Mouse (Mus musculus): ENCODE data around the gene Bbs7. TPM values are rescaled to one million over a fixed set of nuclear protein-coding genes. Genes with fewer than 3 reads are reported as not detected.

Bbs7 gene
- polyA plus RNA-seq, 1 experiment = 2.4 TPM

DNA sequence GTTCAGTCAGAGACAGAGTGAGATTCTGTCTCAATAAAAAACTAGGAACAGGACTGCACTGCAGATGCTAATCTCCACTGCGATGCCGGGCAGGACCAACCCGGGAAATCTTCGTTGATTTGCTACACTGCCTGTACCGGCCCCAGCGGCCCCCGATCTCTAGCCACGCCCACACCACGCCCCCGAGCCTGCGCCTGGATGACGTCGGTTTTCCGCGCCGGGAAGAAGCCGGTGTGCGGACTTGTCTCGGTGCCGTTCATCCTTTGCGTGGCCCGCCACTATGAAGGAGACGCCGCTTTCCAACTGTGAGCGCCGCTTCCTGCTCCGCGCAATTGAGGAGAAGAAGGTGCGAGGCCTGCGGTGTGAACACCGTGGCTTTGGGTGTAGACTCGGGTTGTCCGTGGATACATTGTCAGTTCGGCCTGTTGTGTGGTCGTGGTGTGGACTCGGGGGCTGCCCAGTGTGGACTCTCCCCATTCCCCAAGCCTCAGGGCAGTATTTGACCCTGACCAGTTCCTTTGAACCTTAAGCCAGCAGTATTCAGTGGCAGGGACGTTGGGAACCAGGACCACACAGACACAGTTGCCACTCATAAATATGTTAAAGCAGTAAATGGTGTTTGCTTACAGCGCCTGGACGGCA, 60.8 kb downstream of the Bbs7 start, which contains the start of gene Exosc9:
Exosc9 (plus strand) TSS at position 201 of the 642 bp plus-strand sequence.
- Histone ChIP-seq H3K4me3 (ENCODE audit: control insufficient read depth, insufficient read depth, low read length) (peak within 1 kb of the TSS; percentile 86), H3K27me3 (ENCODE audit: control insufficient read depth, insufficient read depth, low read length) (no peaks in the 10 kb centered on the region), H3K27ac (ENCODE audit: control insufficient read depth, insufficient read depth, low read length) (no peak within 1 kb of the TSS), H3K36me3 (ENCODE audit: control insufficient read depth, insufficient read depth, low read length) (peaks cover 7% of the 10 kb centered on the region; the same call in 1 of the 2 replicates), H3K4me1 (replicated peaks; ENCODE audit: control insufficient read depth, insufficient read depth, low read length) (peaks cover 8% of the 10 kb centered on the region)
- TF ChIP-seq POLR2A (IDR thresholded peaks at IDR 0.05; ENCODE audit: control insufficient read depth, extremely low read depth, insufficient read depth, low read length, poor library complexity) = no peak
- peak; percentile 96 for DNase-seq
- WGBS = 1% methylated on average over 39 of the region's 39 CpGs

DNA sequence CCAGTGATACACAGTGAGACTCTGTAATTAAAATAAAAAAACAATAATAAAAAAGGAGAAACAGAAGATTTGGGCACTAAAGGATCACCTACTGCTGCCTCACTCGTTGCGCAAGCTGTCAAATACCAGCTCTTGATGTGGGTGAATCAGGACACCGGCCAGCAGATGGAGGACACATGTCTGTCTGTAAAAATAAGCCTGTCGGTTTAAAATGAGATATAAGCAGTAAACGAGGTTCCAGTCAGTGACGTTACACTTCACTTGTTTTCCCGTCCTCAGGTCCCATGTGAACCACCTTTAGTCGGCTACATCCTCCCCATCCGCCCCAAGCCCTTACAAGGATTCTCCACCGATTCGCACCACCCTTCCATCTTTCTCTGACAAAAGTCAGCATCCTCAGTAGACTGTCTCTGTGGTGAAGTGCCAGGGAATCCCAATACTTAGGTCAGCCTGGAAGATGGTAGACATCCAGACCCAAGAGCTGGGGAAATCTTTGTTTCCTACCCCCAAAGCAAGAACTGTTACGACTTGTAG, 61.4 kb downstream of the Bbs7 start:
- 13% methylated on average over 12 of the region's 12 CpGs for WGBS
- no peak overlapping the region for H3K27ac ChIP-seq (ENCODE audit: control insufficient read depth, insufficient read depth, low read length)
- peak overlapping the region; percentile 86 for H3K4me3 ChIP-seq (ENCODE audit: control insufficient read depth, insufficient read depth, low read length)
- H3K36me3 ChIP-seq (ENCODE audit: control insufficient read depth, insufficient read depth, low read length) = peaks cover 7% of the 10 kb centered on the region; the same call in 1 of the 2 replicates
- H3K27me3 ChIP-seq (ENCODE audit: control insufficient read depth, insufficient read depth, low read length) = no peaks in the 10 kb centered on the region
- TF ChIP-seq POLR2A (IDR thresholded peaks at IDR 0.05; ENCODE audit: control insufficient read depth, extremely low read depth, insufficient read depth, low read length, poor library complexity) (no peak), CTCF (IDR thresholded peaks at IDR 0.05; ENCODE audit: borderline replicate concordance, control insufficient read depth, extremely low read depth, insufficient read depth, low read length, poor library complexity) (no peak)
- peak; percentile 14 for DNase-seq
- H3K4me1 ChIP-seq (replicated peaks; ENCODE audit: control insufficient read depth, insufficient read depth, low read length) = peaks cover 8% of the 10 kb centered on the region

DNA sequence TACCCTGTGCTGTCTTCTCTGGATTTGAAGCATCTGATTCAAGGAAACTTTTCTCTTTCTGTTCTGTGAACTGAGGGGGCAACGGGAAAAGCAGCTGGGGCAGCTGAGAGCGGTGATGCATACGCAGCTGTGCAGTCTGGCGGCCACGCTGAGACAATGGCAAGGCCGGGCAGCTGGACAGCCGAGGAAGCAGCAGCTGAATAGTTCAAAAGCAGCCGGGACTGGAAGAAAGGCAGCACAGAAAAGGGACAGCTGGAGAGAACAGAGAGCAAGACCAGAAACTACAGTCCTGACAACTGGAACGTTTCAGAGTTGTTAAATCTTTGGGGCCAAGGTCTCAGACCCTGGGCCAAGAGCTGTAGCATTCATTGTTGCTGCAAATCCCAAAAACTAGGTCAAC, 61.9 kb downstream of the Bbs7 start:
- 51% methylated on average over 9 of the region's 9 CpGs for WGBS
- TF ChIP-seq POLR2A (IDR thresholded peaks at IDR 0.05; ENCODE audit: control insufficient read depth, extremely low read depth, insufficient read depth, low read length, poor library complexity) (no peak), CTCF (IDR thresholded peaks at IDR 0.05; ENCODE audit: borderline replicate concordance, control insufficient read depth, extremely low read depth, insufficient read depth, low read length, poor library complexity) (no peak)
- Histone ChIP-seq H3K27ac (ENCODE audit: control insufficient read depth, insufficient read depth, low read length) (no peak overlapping the region), H3K36me3 (ENCODE audit: control insufficient read depth, insufficient read depth, low read length) (peaks cover 7% of the 10 kb centered on the region; the same call in 1 of the 2 replicates), H3K4me3 (ENCODE audit: control insufficient read depth, insufficient read depth, low read length) (no peak overlapping the region), H3K27me3 (ENCODE audit: control insufficient read depth, insufficient read depth, low read length) (no peaks in the 10 kb centered on the region), H3K4me1 (replicated peaks; ENCODE audit: control insufficient read depth, insufficient read depth, low read length) (peaks cover 8% of the 10 kb centered on the region)
- DNase-seq = peak; percentile 5

DNA sequence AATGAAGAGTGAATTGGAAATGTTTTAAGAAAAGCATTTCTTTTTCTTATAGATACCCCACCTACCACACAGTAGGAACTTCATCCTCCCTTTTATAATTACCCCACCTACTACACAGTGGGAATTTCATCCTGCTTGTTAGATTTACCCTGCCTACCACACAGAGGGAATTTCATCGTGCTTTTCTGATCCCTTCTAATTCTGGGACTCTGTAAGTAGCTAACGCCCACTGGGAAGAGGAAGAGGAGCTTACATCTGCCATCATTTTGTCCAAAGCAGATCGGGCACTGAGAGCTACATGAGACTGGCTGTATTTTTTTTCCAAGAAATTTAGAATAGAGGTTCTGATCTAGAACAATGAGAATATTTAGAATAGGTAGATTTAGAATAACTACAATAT, 68.3 kb downstream of the Bbs7 start:
- no peak overlapping the region for H3K27ac ChIP-seq (ENCODE audit: control insufficient read depth, insufficient read depth, low read length)
- TF ChIP-seq CTCF (IDR thresholded peaks at IDR 0.05; ENCODE audit: borderline replicate concordance, control insufficient read depth, extremely low read depth, insufficient read depth, low read length, poor library complexity) (no peak), POLR2A (IDR thresholded peaks at IDR 0.05; ENCODE audit: control insufficient read depth, extremely low read depth, insufficient read depth, low read length, poor library complexity) (no peak)
- no peak overlapping the region for H3K4me3 ChIP-seq (ENCODE audit: control insufficient read depth, insufficient read depth, low read length)
- no peaks in the 10 kb centered on the region for H3K36me3 ChIP-seq (ENCODE audit: control insufficient read depth, insufficient read depth, low read length)
- H3K4me1 ChIP-seq (replicated peaks; ENCODE audit: control insufficient read depth, insufficient read depth, low read length) = no peaks in the 10 kb centered on the region
- no peak for DNase-seq
- no peaks in the 10 kb centered on the region for H3K27me3 ChIP-seq (ENCODE audit: control insufficient read depth, insufficient read depth, low read length)
- 90% methylated on average over 3 of the region's 3 CpGs for WGBS

DNA sequence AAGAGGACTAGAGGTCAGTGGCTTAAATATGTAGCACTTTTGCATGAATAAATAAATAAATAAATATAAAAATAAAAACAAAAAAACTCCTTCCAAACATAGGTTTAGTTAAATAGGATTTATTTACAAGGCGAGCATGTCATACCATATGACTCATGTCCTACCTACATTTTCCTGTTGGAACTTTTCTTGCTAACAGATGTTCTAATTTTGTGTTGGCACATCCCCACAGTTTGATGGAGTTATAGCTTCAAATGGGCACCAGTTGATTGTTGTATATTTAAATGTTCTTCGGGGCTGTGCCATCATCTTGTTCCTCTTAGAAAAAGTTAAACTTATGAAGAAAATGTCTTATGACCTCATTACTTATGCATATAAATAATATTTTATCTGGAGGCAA, 71.9 kb downstream of the Bbs7 start:
- WGBS = 95% methylated on average over 2 of the region's 2 CpGs
- no peaks in the 10 kb centered on the region for H3K36me3 ChIP-seq (ENCODE audit: control insufficient read depth, insufficient read depth, low read length)
- H3K4me3 ChIP-seq (ENCODE audit: control insufficient read depth, insufficient read depth, low read length) = no peak overlapping the region
- H3K27me3 ChIP-seq (ENCODE audit: control insufficient read depth, insufficient read depth, low read length) = no peaks in the 10 kb centered on the region
- TF ChIP-seq CTCF (IDR thresholded peaks at IDR 0.05; ENCODE audit: borderline replicate concordance, control insufficient read depth, extremely low read depth, insufficient read depth, low read length, poor library complexity) = no peak
- TF ChIP-seq POLR2A (IDR thresholded peaks at IDR 0.05; ENCODE audit: control insufficient read depth, extremely low read depth, insufficient read depth, low read length, poor library complexity) = no peak
- DNase-seq = no peak
- H3K4me1 ChIP-seq (replicated peaks; ENCODE audit: control insufficient read depth, insufficient read depth, low read length) = no peaks in the 10 kb centered on the region
- no peak overlapping the region for H3K27ac ChIP-seq (ENCODE audit: control insufficient read depth, insufficient read depth, low read length)

DNA sequence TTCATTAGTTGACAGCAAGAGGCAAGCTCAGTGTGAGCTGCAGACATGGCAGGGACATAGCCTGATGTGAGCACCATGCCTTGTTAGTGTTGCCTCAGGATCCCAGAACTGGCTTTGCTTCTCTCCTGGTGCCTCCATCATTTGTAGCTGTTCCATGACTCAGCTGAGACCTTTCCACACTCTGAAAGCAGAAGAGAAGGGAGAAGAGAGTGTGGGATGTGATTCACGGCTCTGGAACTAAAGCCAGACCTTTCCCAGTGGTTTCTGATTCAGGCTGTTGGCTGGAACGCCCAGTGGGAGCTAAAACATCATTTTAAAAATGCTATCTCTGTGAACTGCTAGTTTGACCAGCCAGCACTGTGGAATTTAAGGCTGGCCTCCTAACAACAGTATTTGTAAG, 72.5 kb downstream of the Bbs7 start:
- Histone ChIP-seq H3K27ac (ENCODE audit: control insufficient read depth, insufficient read depth, low read length) (no peak overlapping the region), H3K36me3 (ENCODE audit: control insufficient read depth, insufficient read depth, low read length) (no peaks in the 10 kb centered on the region), H3K4me1 (replicated peaks; ENCODE audit: control insufficient read depth, insufficient read depth, low read length) (no peaks in the 10 kb centered on the region), H3K27me3 (ENCODE audit: control insufficient read depth, insufficient read depth, low read length) (no peaks in the 10 kb centered on the region), H3K4me3 (ENCODE audit: control insufficient read depth, insufficient read depth, low read length) (no peak overlapping the region)
- TF ChIP-seq CTCF (IDR thresholded peaks at IDR 0.05; ENCODE audit: borderline replicate concordance, control insufficient read depth, extremely low read depth, insufficient read depth, low read length, poor library complexity) = no peak
- no peak for TF ChIP-seq POLR2A (IDR thresholded peaks at IDR 0.05; ENCODE audit: control insufficient read depth, extremely low read depth, insufficient read depth, low read length, poor library complexity)
- WGBS = 69% methylated on average over 2 of the region's 2 CpGs
- no peak for DNase-seq
